Mouse (Mus musculus): ENCODE measurements around the gene Bicd1.

Gene Bicd1

DNA sequence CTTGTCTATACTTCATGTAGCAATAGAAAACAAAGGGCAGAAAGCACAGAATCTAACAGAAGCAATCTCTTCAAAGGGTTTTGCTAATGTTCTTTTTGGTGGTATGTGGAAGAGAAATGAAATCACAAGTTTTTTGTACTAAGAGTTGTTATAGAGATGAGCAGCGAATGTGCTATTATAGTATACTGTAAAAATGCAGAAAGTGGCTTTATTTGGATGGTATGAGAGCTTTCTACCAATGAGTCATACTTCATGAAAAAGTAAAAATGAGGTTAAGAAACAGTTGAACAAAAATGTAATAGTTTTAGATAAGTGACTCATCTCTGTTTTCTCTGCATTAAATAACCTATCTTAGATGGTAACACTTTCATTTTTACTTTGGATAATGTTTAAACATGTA is 165.6 kb downstream of the Bicd1 start:
- no peak for DNase-seq

GRCm38 (mm10) chr6:149580053-149580452 is 171.4 kb downstream of the Bicd1 start:
- DNase-seq, result no peak

- DNase-seq, result no peak
These were observed 177.2 kb downstream of the Bicd1 start for GRCm38 (mm10) chr6:149585708-149586504.

All from lung, postnatal 14 days (tissue).